Comparison of ENCODE assay signal across 20 mouse cellular contexts in genomic region chr7:98800435-98800834, GRCm38 (mm10). TPM values are rescaled to one million over a fixed set of nuclear protein-coding genes. Genes with fewer than 3 reads are reported as not detected.
DNase-seq lines count a peak whose midpoint lies in the region; ATAC-seq and TF ChIP-seq lines count a peak whose summit lies in the region.
"Had no signal": no experiment of that assay in that cellular context is flagged by ENCODE, and none has a peak within 500 bp of the region (broad histone marks: within the 10 kb centered on the region; RNA-seq: fewer than 3 reads in every experiment).

No protein-coding gene starts in this region.

- no peak overlapping the region for H3K4me3 ChIP-seq in heart, embryonic 10.5 days
- H3K4me3 ChIP-seq in CH12.LX (replicated peaks in 1 of 3; ENCODE audit: low read depth in 2 of 3, low read length in 2 of 3, poor library complexity in 1 of 3) = peak overlapping the region in 1 of 3 experiments; percentile 33
- no peak overlapping the region for H3K4me3 ChIP-seq in liver, postnatal 0 days (ENCODE audit: low read depth, low read length)
- no peak overlapping the region for H3K4me3 ChIP-seq in thymus, adult 2 months (ENCODE audit: control insufficient read depth, insufficient read depth, low read length)
- H3K4me3 ChIP-seq: heart, embryonic 15.5 days; hindbrain, embryonic 10.5 days; limb, embryonic 13.5 days; liver, embryonic 13.5 days; lung, embryonic 15.5 days; midbrain, embryonic 13.5 days had no signal

- TF ChIP-seq CTCF in CH12.LX (conservative IDR thresholded peaks at IDR 0.05 in 1 of 2, IDR thresholded peaks at IDR 0.05 in 1 of 2; ENCODE audit: low read depth in 2 of 2, low read length in 2 of 2) = no peak
- no peak for TF ChIP-seq CTCF in liver, postnatal 0 days (IDR thresholded peaks at IDR 0.05; ENCODE audit: low read depth)
- TF ChIP-seq CTCF in thymus, adult 2 months (IDR thresholded peaks at IDR 0.05; ENCODE audit: borderline replicate concordance, control insufficient read depth, extremely low read depth, insufficient read depth, low read length, poor library complexity) = no peak

- ATAC-seq in liver, postnatal 0 days = no peak
- ATAC-seq: midbrain, embryonic 13.5 days had no signal

- in situ Hi-C loops in CH12.LX (cut with MboI; ENCODE audit: low pct_ligation_motif_present, low pct_unique_long_range_greater_than_20kb, low sequenced_read_pairs) = no loop called here

- no peaks in the 10 kb centered on the region for H3K36me3 ChIP-seq in heart, embryonic 10.5 days
- no peaks in the 10 kb centered on the region for H3K36me3 ChIP-seq in CH12.LX (replicated peaks in 1 of 2; ENCODE audit: control insufficient read depth in 1 of 2, insufficient read depth in 1 of 2, low read length in 1 of 2)
- H3K36me3 ChIP-seq in liver, postnatal 0 days (replicated peaks; ENCODE audit: insufficient read depth, low read length) = no peaks in the 10 kb centered on the region
- H3K36me3 ChIP-seq in thymus, adult 2 months (ENCODE audit: control insufficient read depth, insufficient read depth, low read length) = no peaks in the 10 kb centered on the region
- H3K36me3 ChIP-seq: heart, embryonic 15.5 days; hindbrain, embryonic 10.5 days; limb, embryonic 13.5 days; liver, embryonic 13.5 days; lung, embryonic 15.5 days; midbrain, embryonic 13.5 days had no signal

- no peaks in the 10 kb centered on the region for H3K9me3 ChIP-seq in heart, embryonic 10.5 days
- no peaks in the 10 kb centered on the region for H3K9me3 ChIP-seq in CH12.LX (replicated peaks; ENCODE audit: low read length)
- H3K9me3 ChIP-seq in liver, postnatal 0 days (ENCODE audit: low read length) = no peaks in the 10 kb centered on the region
- H3K9me3 ChIP-seq: heart, embryonic 15.5 days; hindbrain, embryonic 10.5 days; liver, embryonic 13.5 days; lung, embryonic 15.5 days; midbrain, embryonic 13.5 days had no signal

- peak overlapping the region; percentile 12; the same call in 1 of the 2 replicates for H3K27ac ChIP-seq in heart, embryonic 10.5 days
- peak overlapping the region; percentile 42; the same call in 1 of the 2 replicates for H3K27ac ChIP-seq in CH12.LX (ENCODE audit: insufficient read depth, low read depth)
- H3K27ac ChIP-seq in liver, postnatal 0 days (ENCODE audit: low read depth) = no peak overlapping the region
- no peak overlapping the region for H3K27ac ChIP-seq in thymus, adult 2 months (ENCODE audit: control insufficient read depth, insufficient read depth, low read length)
- H3K27ac ChIP-seq: heart, embryonic 15.5 days; hindbrain, embryonic 10.5 days; limb, embryonic 13.5 days; liver, embryonic 13.5 days; lung, embryonic 15.5 days; midbrain, embryonic 13.5 days had no signal

- H3K4me2 ChIP-seq in CH12.LX (ENCODE audit: insufficient read depth, low read depth, poor library complexity, severe bottlenecking) = peak overlapping the region; percentile 30
- no peak overlapping the region for H3K4me2 ChIP-seq in liver, postnatal 0 days (ENCODE audit: low read depth, low read length)
- H3K4me2 ChIP-seq: heart, embryonic 15.5 days; limb, embryonic 13.5 days; liver, embryonic 13.5 days; lung, embryonic 15.5 days; midbrain, embryonic 13.5 days had no signal

- WGBS in heart, embryonic 10.5 days = 49% methylated on average over 8 of the region's 8 CpGs
- WGBS in liver, postnatal 0 days (ENCODE audit: insufficient replicate concordance) = 54% methylated on average over 8 of the region's 8 CpGs
- 85% methylated on average over 8 of the region's 8 CpGs for WGBS in thymus, adult 2 months

- peak overlapping the region; percentile 53 for H3K9ac ChIP-seq in CH12.LX (ENCODE audit: insufficient read depth, low read depth)
- H3K9ac ChIP-seq in liver, postnatal 0 days (replicated peaks) = no peak overlapping the region
- H3K9ac ChIP-seq: heart, embryonic 15.5 days; limb, embryonic 13.5 days; liver, embryonic 13.5 days; lung, embryonic 15.5 days; midbrain, embryonic 13.5 days had no signal

- no peak for TF ChIP-seq EP300 in CH12.LX (IDR thresholded peaks at IDR 0.05; ENCODE audit: low read length)
- TF ChIP-seq EP300 in liver, postnatal 0 days (IDR thresholded peaks at IDR 0.05; ENCODE audit: low read depth) = no peak

- no peak for DNase-seq in heart, embryonic 10.5 days (ENCODE audit: low spot score)
- no peak for DNase-seq in heart, postnatal 36 days
- peak; percentile 21 to 44 for DNase-seq in left cerebral cortex, adult 18-20 months (ENCODE audit: low spot score in 2 of 2)
- no peak for DNase-seq in left cerebral cortex, postnatal 4 days
- DNase-seq in CH12.LX (ENCODE audit: extremely low read depth) = no peak
- peak; percentile 61 for DNase-seq in brain, adult 2 months (ENCODE audit: low read depth, low spot score)
- DNase-seq in liver, postnatal 0 days = no peak
- DNase-seq in thymus, adult 2 months = no peak
- DNase-seq: adrenal gland, postnatal 36 days; B cell, adult 2 months; cerebellum, adult 2 months; cerebellum, postnatal 36 days; kidney, adult 11 months; liver, embryonic 13.5 days; thymus, postnatal 36 days had no signal

- peaks cover 3% of the 10 kb centered on the region; the same call in 1 of the 2 replicates for H3K27me3 ChIP-seq in heart, embryonic 10.5 days (ENCODE audit: insufficient read depth, poor library complexity, severe bottlenecking)
- H3K27me3 ChIP-seq in CH12.LX (replicated peaks) = peaks cover 10% of the 10 kb centered on the region
- no peaks in the 10 kb centered on the region for H3K27me3 ChIP-seq in liver, postnatal 0 days (ENCODE audit: insufficient read depth, low read length)
- H3K27me3 ChIP-seq in thymus, adult 2 months (ENCODE audit: control insufficient read depth, insufficient read depth, low read length) = no peaks in the 10 kb centered on the region
- H3K27me3 ChIP-seq: heart, embryonic 15.5 days; limb, embryonic 13.5 days; lung, embryonic 15.5 days had no signal

- intact Hi-C loops in heart, postnatal 36 days (cut with DNase I) = no loop called here
- intact Hi-C loops in left cerebral cortex, postnatal 4 days (cut with DNase I) = no loop called here

- TF ChIP-seq POLR2A in CH12.LX (IDR thresholded peaks at IDR 0.05; ENCODE audit: low read depth, low read length) = no peak
- no peak for TF ChIP-seq POLR2A in thymus, adult 2 months (IDR thresholded peaks at IDR 0.05; ENCODE audit: control insufficient read depth, extremely low read depth, insufficient read depth, low read length, poor library complexity)

- dilution Hi-C loops in CH12.LX (cut with MboI; ENCODE audit: extremely low pct_ligation_motif_present, extremely low pct_unique_long_range_greater_than_20kb, low sequenced_read_pairs) = no loop called here

- peaks cover 53% of the 10 kb centered on the region for H3K4me1 ChIP-seq in heart, embryonic 10.5 days
- H3K4me1 ChIP-seq in CH12.LX (ENCODE audit: control insufficient read depth in 1 of 2, insufficient read depth in 2 of 2) = peaks cover 39 to 64% of the 10 kb centered on the region in 2 experiments
- H3K4me1 ChIP-seq in liver, postnatal 0 days (ENCODE audit: insufficient read depth) = no peaks in the 10 kb centered on the region
- H3K4me1 ChIP-seq in thymus, adult 2 months (replicated peaks; ENCODE audit: control insufficient read depth, insufficient read depth, low read length) = peaks cover 4% of the 10 kb centered on the region; the same call in 1 of the 2 replicates

- no peak for TF ChIP-seq RAD21 in CH12.LX (IDR thresholded peaks at IDR 0.05; ENCODE audit: low read depth, low read length)

- H3K79me2 ChIP-seq in CH12.LX (replicated peaks; ENCODE audit: control insufficient read depth, extremely low read depth, insufficient read depth, poor library complexity, severe bottlenecking) = no peaks in the 10 kb centered on the region

TF ChIP-seq in CH12.LX, 34 proteins besides CTCF, POLR2A, EP300 and RAD21:
- TF ChIP-seq CHD1 (IDR thresholded peaks at IDR 0.05; ENCODE audit: low read depth, low read length) (no peak), ZNF384 (IDR thresholded peaks at IDR 0.05; ENCODE audit: low read depth, low read length) (no peak), ETS1 (conservative IDR thresholded peaks at IDR 0.05; ENCODE audit: low read depth, low read length) (no peak)

RNA-seq across cellular contexts. Expression of gene Wnt11, which starts 34.5 kb away (rescaled TPM):
- 29.0 and 29.4 TPM in 2 replicates for polyA plus RNA-seq in heart, embryonic 10.5 days (2016; fragmentation: Nextera tagmentation; extraction: Ambion mirVana)
- 1 to 10 TPM; 5.1 to 9.2 TPM for total RNA-seq in heart, postnatal 36 days (2021)
- under 1 TPM; 0.56 to 0.93 TPM for total RNA-seq in left cerebral cortex, adult 18-20 months (2021)
- under 1 TPM; 0.81 to 0.84 TPM for total RNA-seq in left cerebral cortex, postnatal 4 days (2021)
- 0.21 TPM in 1 of 2 replicates, not detected in the other for total RNA-seq in CH12.LX (2012; rRNA removed)
- not detected in 2 replicates for total RNA-seq in CH12.LX (2014; rRNA removed)
- polyA plus RNA-seq in CH12.LX (2012; ENCODE audit: insufficient read length, low read depth) = not detected in 2 replicates
- polyA plus RNA-seq in liver, postnatal 0 days (2015; fragmentation: Nextera tagmentation; extraction: Ambion mirVana) = 0.12 and 0.40 TPM in 2 replicates
- polyA plus RNA-seq in thymus, adult 2 months (2012; rRNA removed) = 7.0 and 9.2 TPM in 2 replicates

Comparison
In these comparisons a context has a peak if more than half of its experiments do, and no peak if none do; other contexts are left out.
1. DNase-seq: peak in left cerebral cortex, adult 18-20 months (2 of 2) and brain, adult 2 months (single experiment); none in heart, embryonic 10.5 days (single experiment), heart, postnatal 36 days (0 of 2), left cerebral cortex, postnatal 4 days (single experiment), CH12.LX (single experiment), liver, postnatal 0 days (single experiment) and thymus, adult 2 months (single experiment).
2. H3K27ac ChIP-seq: peak in heart, embryonic 10.5 days (single experiment) and CH12.LX (single experiment); none in liver, postnatal 0 days (single experiment) and thymus, adult 2 months (single experiment).